Mouse (Mus musculus): ENCODE results near the gene Agbl2. TPM values are rescaled to one million over a fixed set of nuclear protein-coding genes. Genes with fewer than 3 reads are reported as not detected.

Agbl2 gene
- total and polyA plus RNA-seq, 3 experiments: 0.81 to 1.6 (median 0.86) TPM

- Histone ChIP-seq H3K9ac (ENCODE audit: low read depth, low read length) (peak within 1 kb of the TSS; percentile 85), H3K27me3 (ENCODE audit: control insufficient read depth, insufficient read depth, low read length) (no peaks in the 10 kb centered on the region)
Measured at GRCm38 (mm10) chr2:90745053-90745678, 37.4 kb upstream of the Agbl2 start, which contains the start of gene Fnbp4. Gene Fnbp4, plus strand, starts transcription at chr2:90745370.

GRCm38 (mm10) chr2:90745740-90746537, 36.6 kb upstream of the Agbl2 start:
- H3K9ac ChIP-seq (ENCODE audit: low read depth, low read length): peak overlapping the region; percentile 85
- peaks cover 6% of the 10 kb centered on the region for H3K79me2 ChIP-seq (replicated peaks; ENCODE audit: control insufficient read depth, insufficient read depth, low read length)
- peak overlapping the region; percentile 92 for H3K27ac ChIP-seq
- H3K27me3 ChIP-seq (ENCODE audit: control insufficient read depth, insufficient read depth, low read length): no peaks in the 10 kb centered on the region
- DNase-seq: no peak
- intact Hi-C loops (cut with DNase I): loop anchor here (2.0 to 5.0 kb wide), 2 partner anchors 67 to 101 kb away; partner anchors contain the start of gene Mtch2
- peaks cover 11% of the 10 kb centered on the region for H3K36me3 ChIP-seq (ENCODE audit: control insufficient read depth, insufficient read depth, low read length)
- under 1% methylated on average over 54 of the region's 54 CpGs for WGBS
- TF ChIP-seq POLR2A (IDR thresholded peaks at IDR 0.05; ENCODE audit: insufficient read depth, low read depth, low read length) (no peak), CTCF (IDR thresholded peaks at IDR 0.05) (0 out of 2 replicates have a peak, but pooled peaks have one; percentile 9), EP300 (IDR thresholded peaks at IDR 0.05; ENCODE audit: insufficient read depth, low read depth, low read length) (no peak)
- peaks cover 7% of the 10 kb centered on the region for H3K4me1 ChIP-seq (ENCODE audit: control insufficient read depth, insufficient read depth, low read length)
- H3K4me3 ChIP-seq: peak overlapping the region; percentile 98

More at GRCm38 (mm10) chr2:90745053-90745678, 37.4 kb upstream of the Agbl2 start, which contains the start of gene Fnbp4:
- H3K36me3 ChIP-seq (ENCODE audit: control insufficient read depth, insufficient read depth, low read length): peaks cover 9% of the 10 kb centered on the region
- intact Hi-C loops (cut with DNase I): loop anchor here (5.0 kb wide), 1 partner anchor 102 kb away; the partner anchor contains the start of gene Mtch2
- peak within 1 kb of the TSS; percentile 95 for H3K27ac ChIP-seq
- peaks cover 7% of the 10 kb centered on the region for H3K4me1 ChIP-seq (ENCODE audit: control insufficient read depth, insufficient read depth, low read length)
- peak; percentile 95 to 99 for DNase-seq
- TF ChIP-seq CTCF (IDR thresholded peaks at IDR 0.05): peak; percentile 42
- peak; percentile 82 for TF ChIP-seq POLR2A (IDR thresholded peaks at IDR 0.05; ENCODE audit: insufficient read depth, low read depth, low read length)
- TF ChIP-seq EP300 (IDR thresholded peaks at IDR 0.05; ENCODE audit: insufficient read depth, low read depth, low read length): peak; percentile 79; the same call in 1 of the 2 replicates
- WGBS: under 1% methylated on average over 44 of the region's 44 CpGs
- peaks cover 5% of the 10 kb centered on the region for H3K79me2 ChIP-seq (replicated peaks; ENCODE audit: control insufficient read depth, insufficient read depth, low read length)
- peak within 1 kb of the TSS; percentile 98 for H3K4me3 ChIP-seq

GRCm38 (mm10) chr2:90746538-90746865, 36.0 kb upstream of the Agbl2 start:
- TF ChIP-seq POLR2A (IDR thresholded peaks at IDR 0.05; ENCODE audit: insufficient read depth, low read depth, low read length): no peak
- no peak for TF ChIP-seq EP300 (IDR thresholded peaks at IDR 0.05; ENCODE audit: insufficient read depth, low read depth, low read length)
- no peak for TF ChIP-seq CTCF (IDR thresholded peaks at IDR 0.05)
- H3K27me3 ChIP-seq (ENCODE audit: control insufficient read depth, insufficient read depth, low read length): no peaks in the 10 kb centered on the region
- peak overlapping the region; percentile 92; the same call in 1 of the 2 replicates for H3K27ac ChIP-seq
- peaks cover 11% of the 10 kb centered on the region for H3K36me3 ChIP-seq (ENCODE audit: control insufficient read depth, insufficient read depth, low read length)
- no peak for DNase-seq
- H3K4me1 ChIP-seq (ENCODE audit: control insufficient read depth, insufficient read depth, low read length): peaks cover 7% of the 10 kb centered on the region
- peak overlapping the region; percentile 98 for H3K4me3 ChIP-seq
- intact Hi-C loops (cut with DNase I): loop anchor here (2.0 to 5.0 kb wide), 2 partner anchors 68 to 101 kb away; partner anchors contain the start of gene Mtch2
- peaks cover 6% of the 10 kb centered on the region for H3K79me2 ChIP-seq (replicated peaks; ENCODE audit: control insufficient read depth, insufficient read depth, low read length)
- 8% methylated on average over 4 of the region's 4 CpGs for WGBS
- H3K9ac ChIP-seq (ENCODE audit: low read depth, low read length): peak overlapping the region; percentile 33; the same call in 1 of the 2 replicates

- intact Hi-C loops (cut with DNase I): loop anchor here (2.0 to 5.0 kb wide), 2 partner anchors 68 to 100 kb away; partner anchors contain the start of gene Mtch2
Measured at GRCm38 (mm10) chr2:90747131-90747530, 35.4 kb upstream of the Agbl2 start.

GRCm38 (mm10) chr2:90749676-90750459, 32.7 kb upstream of the Agbl2 start:
- Histone ChIP-seq H3K27ac (no peak overlapping the region), H3K27me3 (ENCODE audit: control insufficient read depth, insufficient read depth, low read length) (no peaks in the 10 kb centered on the region), H3K4me1 (ENCODE audit: control insufficient read depth, insufficient read depth, low read length) (peaks cover 5% of the 10 kb centered on the region), H3K36me3 (ENCODE audit: control insufficient read depth, insufficient read depth, low read length) (peaks cover 16% of the 10 kb centered on the region), H3K9ac (ENCODE audit: low read depth, low read length) (no peak overlapping the region), H3K4me3 (no peak overlapping the region), H3K79me2 (replicated peaks; ENCODE audit: control insufficient read depth, insufficient read depth, low read length) (peaks cover 6% of the 10 kb centered on the region)
- 55% methylated on average over 6 of the region's 6 CpGs for WGBS
- no peak for TF ChIP-seq EP300 (IDR thresholded peaks at IDR 0.05; ENCODE audit: insufficient read depth, low read depth, low read length)
- TF ChIP-seq POLR2A (IDR thresholded peaks at IDR 0.05; ENCODE audit: insufficient read depth, low read depth, low read length): no peak
- no peak for TF ChIP-seq CTCF (IDR thresholded peaks at IDR 0.05)
- peak in 1 of 2 experiments; percentile 11 for DNase-seq
- intact Hi-C loops (cut with DNase I): loop anchor here (5.0 kb wide), 1 partner anchor 97 kb away; the partner anchor contains the start of gene Mtch2

More at GRCm38 (mm10) chr2:90747131-90747530, 35.4 kb upstream of the Agbl2 start:
- peaks cover 7% of the 10 kb centered on the region for H3K4me1 ChIP-seq (ENCODE audit: control insufficient read depth, insufficient read depth, low read length)
- WGBS: 94% methylated on average over 10 of the region's 10 CpGs
- TF ChIP-seq CTCF (IDR thresholded peaks at IDR 0.05): no peak
- TF ChIP-seq POLR2A (IDR thresholded peaks at IDR 0.05; ENCODE audit: insufficient read depth, low read depth, low read length): no peak
- no peak for TF ChIP-seq EP300 (IDR thresholded peaks at IDR 0.05; ENCODE audit: insufficient read depth, low read depth, low read length)
- H3K4me3 ChIP-seq: no peak overlapping the region
- no peaks in the 10 kb centered on the region for H3K27me3 ChIP-seq (ENCODE audit: control insufficient read depth, insufficient read depth, low read length)
- H3K36me3 ChIP-seq (ENCODE audit: control insufficient read depth, insufficient read depth, low read length): peaks cover 11% of the 10 kb centered on the region
- no peak overlapping the region for H3K9ac ChIP-seq (ENCODE audit: low read depth, low read length)
- no peak for DNase-seq
- H3K79me2 ChIP-seq (replicated peaks; ENCODE audit: control insufficient read depth, insufficient read depth, low read length): peaks cover 6% of the 10 kb centered on the region
- no peak overlapping the region for H3K27ac ChIP-seq

All from heart, adult 2 months (tissue).